Mouse (Mus musculus): ENCODE results near the gene Lrrc8c. TPM values are rescaled to one million over a fixed set of nuclear protein-coding genes. Genes with fewer than 3 reads are reported as not detected.

Gene Lrrc8c
- total and polyA plus RNA-seq, 3 experiments: 33.0 to 46.0 TPM; not detected in 1

DNA sequence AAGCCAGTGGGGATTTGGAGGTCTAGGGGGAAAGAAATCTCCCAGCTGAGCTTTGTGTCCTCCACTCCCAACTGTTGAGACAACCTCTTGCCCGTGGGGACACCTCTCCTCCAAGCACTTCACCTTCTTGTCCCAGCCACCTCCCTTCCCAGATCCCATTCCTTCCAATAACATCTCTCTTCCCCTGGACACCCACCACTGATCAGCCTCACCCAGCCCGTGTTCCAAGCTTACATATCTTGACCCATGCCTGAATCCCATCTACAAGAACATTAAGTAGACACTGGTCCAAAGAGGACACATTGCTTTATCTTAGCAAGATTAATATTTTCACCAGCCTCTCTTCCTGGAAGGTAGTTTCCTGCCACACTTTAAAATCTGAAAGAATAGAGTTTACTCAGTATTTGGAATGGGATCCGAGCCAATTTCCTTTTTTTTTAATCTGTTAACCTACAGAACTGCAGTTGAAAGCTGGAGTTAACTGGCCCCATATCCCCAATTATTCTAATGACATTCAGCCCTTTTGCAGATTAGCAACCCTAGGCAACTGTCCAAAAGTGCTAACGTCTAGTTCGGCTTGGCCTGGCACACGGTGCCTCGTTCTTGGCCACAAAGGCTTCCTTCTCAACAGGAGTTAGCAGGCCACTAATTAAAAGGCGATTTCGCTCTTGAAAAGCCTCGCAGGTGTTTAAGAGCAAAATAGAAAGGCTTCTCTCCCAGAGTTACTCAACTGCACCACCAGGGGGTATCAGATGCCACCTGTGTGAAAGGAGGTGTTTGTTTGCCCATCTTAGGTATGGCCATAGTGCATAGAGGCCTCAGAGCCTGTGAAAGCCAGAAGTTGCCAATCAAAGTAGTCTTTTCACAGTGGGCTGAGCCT is 26.6 kb upstream of the Lrrc8c start:
- H3K9me3 ChIP-seq (replicated peaks; ENCODE audit: insufficient read depth, low read length): no peaks in the 10 kb centered on the region
- peak overlapping the region; percentile 6 to 16; a peak in 3 of 4 replicates for H3K4me3 ChIP-seq (ENCODE audit: control insufficient read depth in 1 of 2, insufficient read depth in 1 of 2, low read depth in 2 of 2, low read length in 2 of 2)
- peak overlapping the region; percentile 30 for H3K9ac ChIP-seq (ENCODE audit: control insufficient read depth, low read depth, low read length, poor library complexity, severe bottlenecking)
- peaks cover 9 to 19% of the 10 kb centered on the region in 2 experiments for H3K4me1 ChIP-seq (ENCODE audit: control insufficient read depth in 1 of 2, insufficient read depth in 2 of 2, low read length in 2 of 2)
- TF ChIP-seq POLR2A (IDR thresholded peaks at IDR 0.05; ENCODE audit: control insufficient read depth in 1 of 2, insufficient read depth in 1 of 2, low read depth in 1 of 2, low read length in 2 of 2, poor library complexity in 1 of 2) (0 out of 4 replicates have a peak, but pooled peaks of 1 of the 2 experiments have one; percentile 28), HCFC1 (IDR thresholded peaks at IDR 0.05; ENCODE audit: low read depth, low read length) (peak; percentile 27; the same call in 1 of the 2 replicates), BHLHE40 (IDR thresholded peaks at IDR 0.05; ENCODE audit: borderline replicate concordance, low read depth, low read length) (no peak), RAD21 (IDR thresholded peaks at IDR 0.05; ENCODE audit: low read depth, low read length) (peak; percentile 60), GATA1 (IDR thresholded peaks at IDR 0.05; ENCODE audit: low read depth, low read length) (peak; percentile 57), ELF1 (IDR thresholded peaks at IDR 0.05; ENCODE audit: low read depth, low read length) (no peak), NELFE (IDR thresholded peaks at IDR 0.05; ENCODE audit: low read depth, low read length) (0 out of 2 replicates have a peak, but pooled peaks have one; percentile 15), ZC3H11A (IDR thresholded peaks at IDR 0.05; ENCODE audit: low read depth, low read length) (peak; percentile 78), CTCF (IDR thresholded peaks at IDR 0.05 in 2 of 3, conservative IDR thresholded peaks at IDR 0.05 in 1 of 3; ENCODE audit: control insufficient read depth in 1 of 3, insufficient read depth in 1 of 3, low read depth in 2 of 3, low read length in 3 of 3, poor library complexity in 1 of 3, severe bottlenecking in 1 of 3) (peak; percentile 52 to 68 (median 54)), EP300 (IDR thresholded peaks at IDR 0.05; ENCODE audit: low read depth in 1 of 2, low read length in 2 of 2) (peak; percentile 74 to 84), POLR2AphosphoS2 (IDR thresholded peaks at IDR 0.05; ENCODE audit: low read length) (no peak), TAL1 (IDR thresholded peaks at IDR 0.05; ENCODE audit: low read length) (no peak), E2F4 (IDR thresholded peaks at IDR 0.05; ENCODE audit: borderline replicate concordance, low read depth, low read length) (no peak), SMC3 (IDR thresholded peaks at IDR 0.05; ENCODE audit: low read depth, low read length) (peak; percentile 74), MYB (IDR thresholded peaks at IDR 0.05; ENCODE audit: low read depth, low read length) (peak; percentile 86), ZNF384 (IDR thresholded peaks at IDR 0.05; ENCODE audit: low read depth, low read length) (peak; percentile 89), ETS1 (IDR thresholded peaks at IDR 0.05; ENCODE audit: low read depth, low read length) (peak; percentile 69), RCOR1 (IDR thresholded peaks at IDR 0.05; ENCODE audit: low read depth, low read length) (peak; percentile 88)
- H3K27me3 ChIP-seq (ENCODE audit: control insufficient read depth in 1 of 2, insufficient read depth in 2 of 2, low read length in 2 of 2): no peaks in the 10 kb centered on the region
- H3K27ac ChIP-seq (ENCODE audit: control insufficient read depth, low read depth, low read length): peak overlapping the region; percentile 68
- peaks cover 0 to 21% of the 10 kb centered on the region in 2 experiments; a peak in 2 of 4 replicates for H3K36me3 ChIP-seq (ENCODE audit: control insufficient read depth in 1 of 2, insufficient read depth in 2 of 2, low read length in 2 of 2)
- no peaks in the 10 kb centered on the region for H3K79me2 ChIP-seq (ENCODE audit: control insufficient read depth, insufficient read depth, low read length, poor library complexity)
- peak; percentile 89 for DNase-seq (ENCODE audit: low read depth, low spot score)

DNA sequence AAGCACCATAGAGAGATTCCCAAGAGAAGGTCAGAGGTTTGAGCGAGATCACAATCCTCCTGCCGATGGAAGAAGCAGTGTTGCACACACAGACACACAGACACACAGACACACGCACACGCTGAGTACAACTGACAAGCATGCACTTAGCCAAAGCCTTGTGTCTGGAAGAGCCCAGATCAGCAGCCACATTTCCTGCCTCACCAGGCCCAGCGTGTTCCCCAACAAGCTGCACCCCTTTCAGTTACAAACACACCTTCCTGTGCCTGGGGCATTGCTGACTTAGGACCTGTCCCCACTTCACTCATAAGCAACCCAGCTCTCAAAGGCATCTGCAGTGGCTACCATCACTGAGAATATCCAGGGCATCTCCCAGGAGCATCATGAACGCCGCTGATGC is 25.8 kb upstream of the Lrrc8c start:
- Histone ChIP-seq H3K79me2 (ENCODE audit: control insufficient read depth, insufficient read depth, low read length, poor library complexity) (no peaks in the 10 kb centered on the region), H3K4me3 (ENCODE audit: control insufficient read depth in 1 of 2, insufficient read depth in 1 of 2, low read depth in 2 of 2, low read length in 2 of 2) (peak overlapping the region in 1 of 2 experiments; percentile 1; a peak in 2 of 4 replicates), H3K36me3 (ENCODE audit: control insufficient read depth in 1 of 2, insufficient read depth in 2 of 2, low read length in 2 of 2) (peaks cover 0 to 21% of the 10 kb centered on the region in 2 experiments; a peak in 2 of 4 replicates), H3K9ac (ENCODE audit: control insufficient read depth, low read depth, low read length, poor library complexity, severe bottlenecking) (peak overlapping the region; percentile 30; the same call in 1 of the 2 replicates), H3K27ac (ENCODE audit: control insufficient read depth, low read depth, low read length) (peak overlapping the region; percentile 68), H3K4me1 (ENCODE audit: control insufficient read depth in 1 of 2, insufficient read depth in 2 of 2, low read length in 2 of 2) (peaks cover 9 to 19% of the 10 kb centered on the region in 2 experiments), H3K9me3 (replicated peaks; ENCODE audit: insufficient read depth, low read length) (no peaks in the 10 kb centered on the region), H3K27me3 (ENCODE audit: control insufficient read depth in 1 of 2, insufficient read depth in 2 of 2, low read length in 2 of 2) (no peaks in the 10 kb centered on the region)
- TF ChIP-seq MAX (IDR thresholded peaks at IDR 0.05; ENCODE audit: low read length): 0 out of 2 replicates have a peak, but pooled peaks have one; percentile 10
- no peak for TF ChIP-seq TAL1 (IDR thresholded peaks at IDR 0.05; ENCODE audit: low read length)
- peak; percentile 51 for DNase-seq (ENCODE audit: low read depth, low spot score)

Measured in MEL (cell line).